Mouse (Mus musculus): ENCODE data around the gene Wdfy3. TPM values are rescaled to one million over a fixed set of nuclear protein-coding genes. Genes with fewer than 3 reads are reported as not detected.

Wdfy3 gene
- total RNA-seq, 1 experiment, result 25.3 TPM

DNA sequence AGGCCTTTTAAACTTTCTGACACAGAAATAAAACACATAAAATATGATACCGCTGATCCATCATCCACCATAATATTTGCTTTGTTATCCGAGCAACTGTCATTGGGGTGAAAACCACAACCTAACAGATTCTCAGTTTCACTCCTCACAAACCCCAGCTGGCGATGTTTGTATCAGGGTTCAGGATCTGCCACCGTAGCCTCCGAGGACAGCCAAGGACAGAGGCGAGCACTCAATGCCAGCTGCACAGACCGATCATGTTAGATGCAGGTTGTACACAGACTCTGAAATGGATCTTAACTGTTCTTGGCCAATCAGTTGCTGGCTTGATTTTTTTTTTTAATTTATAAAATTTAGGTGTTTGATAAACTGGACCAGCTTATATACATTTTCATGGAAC lies 135.1 kb downstream of the Wdfy3 start:
- H3K27ac ChIP-seq (ENCODE audit: insufficient read depth, low read depth, low read length, poor library complexity, severe bottlenecking), result no peak overlapping the region
- H3K4me1 ChIP-seq (ENCODE audit: control insufficient read depth in 2 of 2, insufficient read depth in 2 of 2, low read length in 2 of 2, poor library complexity in 1 of 2), result peaks cover 0 to 2% of the 10 kb centered on the region in 2 experiments; a peak in 1 of 4 replicates
- TF ChIP-seq HCFC1 (IDR thresholded peaks at IDR 0.05; ENCODE audit: borderline replicate concordance, insufficient read depth, low read length) (no peak), ZC3H11A (IDR thresholded peaks at IDR 0.05; ENCODE audit: borderline replicate concordance, low read depth, low read length) (no peak), CHD2 (IDR thresholded peaks at IDR 0.05; ENCODE audit: low read depth, low read length) (no peak), ZNF384 (IDR thresholded peaks at IDR 0.05; ENCODE audit: low read depth, low read length) (no peak), MAFK (IDR thresholded peaks at IDR 0.05; ENCODE audit: insufficient read depth, low read depth, low read length) (no peak)
- peaks cover 23% of the 10 kb centered on the region; the same call in 1 of the 2 replicates for H3K36me3 ChIP-seq (ENCODE audit: control insufficient read depth, insufficient read depth, low read length, poor library complexity, severe bottlenecking)
- in situ Hi-C loops (cut with MboI; ENCODE audit: low sequenced_read_pairs in 2 of 2, unreplicated experiment in 2 of 2), result no loop called here
- no peak overlapping the region for H3K9ac ChIP-seq (ENCODE audit: insufficient read depth, low read depth, low read length, poor library complexity, severe bottlenecking)
- DNase-seq (ENCODE audit: low read depth, low spot score), result no peak
- H3K9me3 ChIP-seq (ENCODE audit: control insufficient read depth, insufficient read depth, low read depth, low read length), result no peaks in the 10 kb centered on the region
- no peak overlapping the region for H3K4me3 ChIP-seq (ENCODE audit: insufficient read depth in 1 of 2, low read depth in 1 of 2, low read length in 2 of 2, poor library complexity in 1 of 2, severe bottlenecking in 1 of 2)

DNA sequence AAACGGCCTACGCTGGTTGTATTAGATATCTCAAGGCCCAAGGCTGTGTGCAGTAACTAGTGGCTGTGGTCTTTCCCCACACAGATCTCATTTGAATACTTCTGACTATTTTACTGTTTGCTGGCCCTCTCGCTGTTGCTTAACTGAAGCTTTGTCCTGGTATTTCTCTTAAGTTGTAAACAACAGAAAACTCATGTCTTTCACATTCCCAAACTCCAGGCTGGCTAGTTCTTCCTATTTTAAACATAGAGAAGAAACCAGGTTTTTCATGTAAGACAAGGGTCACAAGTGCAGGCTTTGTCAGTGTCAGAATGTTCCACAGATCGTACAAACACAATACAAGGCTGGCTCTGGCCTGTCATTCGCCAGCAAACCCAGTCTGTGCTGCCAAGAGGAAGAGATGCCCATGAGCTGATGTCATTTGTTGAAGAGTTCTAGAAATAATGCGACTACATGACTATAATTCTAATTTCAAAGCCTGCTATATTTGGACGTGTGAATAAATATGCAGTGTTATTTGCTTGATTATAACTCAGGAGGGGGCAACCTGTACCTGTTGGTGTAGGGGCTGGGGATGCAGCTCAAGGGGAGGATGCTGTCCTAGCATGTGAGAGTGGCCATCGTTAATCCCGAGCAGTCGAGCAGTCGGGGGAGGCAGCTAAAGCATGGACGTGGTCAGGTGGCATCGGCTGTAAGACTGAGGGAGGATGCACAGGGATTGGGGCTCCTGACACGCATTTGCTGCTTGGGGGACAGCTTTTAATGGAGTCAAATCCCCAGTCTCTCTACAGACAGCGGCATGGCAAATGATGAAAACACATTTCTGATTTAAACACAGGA lies 136.5 kb downstream of the Wdfy3 start:
- in situ Hi-C loops (cut with MboI; ENCODE audit: low sequenced_read_pairs in 2 of 2, unreplicated experiment in 2 of 2), result no loop called here
- H3K4me1 ChIP-seq (ENCODE audit: control insufficient read depth in 2 of 2, insufficient read depth in 2 of 2, low read length in 2 of 2, poor library complexity in 1 of 2), result peaks cover 0 to 2% of the 10 kb centered on the region in 2 experiments; a peak in 1 of 4 replicates
- H3K27ac ChIP-seq (ENCODE audit: insufficient read depth, low read depth, low read length, poor library complexity, severe bottlenecking), result no peak overlapping the region
- H3K9me3 ChIP-seq (ENCODE audit: control insufficient read depth, insufficient read depth, low read depth, low read length), result no peaks in the 10 kb centered on the region
- no peak overlapping the region for H3K9ac ChIP-seq (ENCODE audit: insufficient read depth, low read depth, low read length, poor library complexity, severe bottlenecking)
- TF ChIP-seq HCFC1 (IDR thresholded peaks at IDR 0.05; ENCODE audit: borderline replicate concordance, insufficient read depth, low read length) (no peak), ZNF384 (IDR thresholded peaks at IDR 0.05; ENCODE audit: low read depth, low read length) (no peak), CHD2 (IDR thresholded peaks at IDR 0.05; ENCODE audit: low read depth, low read length) (no peak), MAFK (IDR thresholded peaks at IDR 0.05; ENCODE audit: insufficient read depth, low read depth, low read length) (no peak), ZC3H11A (IDR thresholded peaks at IDR 0.05; ENCODE audit: borderline replicate concordance, low read depth, low read length) (no peak)
- H3K4me3 ChIP-seq (ENCODE audit: insufficient read depth in 1 of 2, low read depth in 1 of 2, low read length in 2 of 2, poor library complexity in 1 of 2, severe bottlenecking in 1 of 2), result no peak overlapping the region
- peaks cover 24% of the 10 kb centered on the region; the same call in 1 of the 2 replicates for H3K36me3 ChIP-seq (ENCODE audit: control insufficient read depth, insufficient read depth, low read length, poor library complexity, severe bottlenecking)
- no peak for DNase-seq (ENCODE audit: low read depth, low spot score)

DNA sequence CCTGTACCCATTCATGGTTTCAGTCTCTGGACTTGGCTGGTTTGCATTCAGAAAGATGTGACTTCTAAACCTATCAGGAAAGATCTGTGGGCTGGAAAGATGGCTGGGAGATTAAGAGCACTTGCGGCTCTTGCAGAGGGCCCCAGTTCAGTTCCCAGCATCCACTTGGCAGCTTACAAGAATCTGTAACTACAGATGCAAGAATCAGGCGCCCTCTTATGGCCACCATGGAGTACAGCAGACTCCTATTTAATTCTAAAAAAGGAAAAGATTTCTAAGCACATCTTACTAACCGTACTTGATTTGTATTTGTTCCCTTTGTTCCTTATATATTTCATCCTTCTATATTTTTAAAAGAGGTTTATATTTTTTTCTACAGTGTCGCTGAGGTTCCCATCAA lies 137.7 kb downstream of the Wdfy3 start:
- Histone ChIP-seq H3K4me3 (ENCODE audit: insufficient read depth in 1 of 2, low read depth in 1 of 2, low read length in 2 of 2, poor library complexity in 1 of 2, severe bottlenecking in 1 of 2) (no peak overlapping the region), H3K9me3 (ENCODE audit: control insufficient read depth, insufficient read depth, low read depth, low read length) (no peaks in the 10 kb centered on the region), H3K27ac (ENCODE audit: insufficient read depth, low read depth, low read length, poor library complexity, severe bottlenecking) (no peak overlapping the region), H3K4me1 (ENCODE audit: control insufficient read depth in 2 of 2, insufficient read depth in 2 of 2, low read length in 2 of 2, poor library complexity in 1 of 2) (peaks cover 0 to 2% of the 10 kb centered on the region in 2 experiments; a peak in 1 of 4 replicates), H3K9ac (ENCODE audit: insufficient read depth, low read depth, low read length, poor library complexity, severe bottlenecking) (no peak overlapping the region), H3K36me3 (ENCODE audit: control insufficient read depth, insufficient read depth, low read length, poor library complexity, severe bottlenecking) (peaks cover 19% of the 10 kb centered on the region; the same call in 1 of the 2 replicates)
- DNase-seq (ENCODE audit: low read depth, low spot score), result no peak
- no peak for TF ChIP-seq CHD2 (IDR thresholded peaks at IDR 0.05; ENCODE audit: low read depth, low read length)
- no peak for TF ChIP-seq ZC3H11A (IDR thresholded peaks at IDR 0.05; ENCODE audit: borderline replicate concordance, low read depth, low read length)
- TF ChIP-seq HCFC1 (IDR thresholded peaks at IDR 0.05; ENCODE audit: borderline replicate concordance, insufficient read depth, low read length), result no peak
- no peak for TF ChIP-seq ZNF384 (IDR thresholded peaks at IDR 0.05; ENCODE audit: low read depth, low read length)
- TF ChIP-seq MAFK (IDR thresholded peaks at IDR 0.05; ENCODE audit: insufficient read depth, low read depth, low read length), result no peak
- in situ Hi-C loops (cut with MboI; ENCODE audit: low sequenced_read_pairs in 2 of 2, unreplicated experiment in 2 of 2), result no loop called here

DNA sequence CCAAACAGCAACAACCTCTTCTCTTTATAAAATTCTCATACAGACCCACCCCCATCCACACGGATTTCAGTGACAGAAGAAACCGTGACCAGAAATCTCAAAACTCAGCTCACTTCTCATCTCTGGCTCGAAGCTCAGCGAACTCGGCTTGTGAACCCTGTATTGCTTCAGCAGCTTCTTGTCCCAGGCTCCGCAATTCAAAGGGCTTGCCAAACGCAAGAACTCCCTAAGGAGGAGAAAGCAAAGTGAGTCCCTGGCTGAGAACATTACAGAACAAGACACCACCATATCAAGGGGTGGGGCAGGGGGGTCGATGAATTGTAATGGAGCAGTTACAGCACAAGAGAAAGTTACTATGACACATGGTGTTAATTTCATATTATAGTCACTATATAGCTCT lies 143.4 kb downstream of the Wdfy3 start:
- Histone ChIP-seq H3K27ac (ENCODE audit: insufficient read depth, low read depth, low read length, poor library complexity, severe bottlenecking) (no peak overlapping the region), H3K36me3 (ENCODE audit: control insufficient read depth, insufficient read depth, low read length, poor library complexity, severe bottlenecking) (peaks cover 21% of the 10 kb centered on the region), H3K9me3 (ENCODE audit: control insufficient read depth, insufficient read depth, low read depth, low read length) (no peaks in the 10 kb centered on the region), H3K4me3 (ENCODE audit: insufficient read depth in 1 of 2, low read depth in 1 of 2, low read length in 2 of 2, poor library complexity in 1 of 2, severe bottlenecking in 1 of 2) (no peak overlapping the region), H3K9ac (ENCODE audit: insufficient read depth, low read depth, low read length, poor library complexity, severe bottlenecking) (no peak overlapping the region), H3K4me1 (ENCODE audit: control insufficient read depth in 2 of 2, insufficient read depth in 2 of 2, low read length in 2 of 2, poor library complexity in 1 of 2) (peaks cover 0 to 2% of the 10 kb centered on the region in 2 experiments; a peak in 1 of 4 replicates)
- in situ Hi-C loops (cut with MboI; ENCODE audit: low sequenced_read_pairs in 2 of 2, unreplicated experiment in 2 of 2), result no loop called here
- DNase-seq (ENCODE audit: low read depth, low spot score), result no peak
- no peak for TF ChIP-seq ZNF384 (IDR thresholded peaks at IDR 0.05; ENCODE audit: low read depth, low read length)
- no peak for TF ChIP-seq ZC3H11A (IDR thresholded peaks at IDR 0.05; ENCODE audit: borderline replicate concordance, low read depth, low read length)
- TF ChIP-seq HCFC1 (IDR thresholded peaks at IDR 0.05; ENCODE audit: borderline replicate concordance, insufficient read depth, low read length), result no peak
- no peak for TF ChIP-seq MAFK (IDR thresholded peaks at IDR 0.05; ENCODE audit: insufficient read depth, low read depth, low read length)
- TF ChIP-seq CHD2 (IDR thresholded peaks at IDR 0.05; ENCODE audit: low read depth, low read length), result no peak
